Mouse (Mus musculus) midbrain, embryonic 15.5 days (tissue): ENCODE measurements around the gene Arhgap6. TPM values are rescaled to one million over a fixed set of nuclear protein-coding genes. Genes with fewer than 3 reads are reported as not detected.

Experiments used
- ATAC-seq: fragments of 200-750 bp; cut with Nextera tagmentation; replicated peaks from 2 replicates; pipeline ENCODE4 v1.8.0; 2017; ENCODE audit warnings: moderate TSS enrichment
- H3K27ac ChIP-seq: fragments of 300-500 bp; sonication (generic); 2 replicates; pipeline ENCODE4 v1.5.1; 2015; ENCODE audit warnings: mild to moderate bottlenecking, inconsistent platforms
- H3K27me3 ChIP-seq: fragments of 300-500 bp; sonication (generic); replicated peaks from 2 replicates; pipeline ENCODE4 v1.6.1; 2015; ENCODE audit warnings: inconsistent platforms
- H3K36me3 ChIP-seq: fragments of 300-500 bp; sonication (generic); replicated peaks from 2 replicates; pipeline ENCODE4 v1.6.1; 2015; ENCODE audit warnings: inconsistent platforms
- H3K4me1 ChIP-seq: fragments of 300-500 bp; sonication (generic); 2 replicates; pipeline ENCODE4 v1.6.1; 2015; ENCODE audit warnings: inconsistent platforms
- H3K4me2 ChIP-seq: fragments of 300-500 bp; sonication (generic); 2 replicates; pipeline ENCODE4 v1.6.1; 2015; ENCODE audit warnings: inconsistent platforms, mild to moderate bottlenecking, moderate library complexity
- H3K4me3 ChIP-seq: fragments of 300-500 bp; sonication (generic); 2 replicates; pipeline ENCODE4 v1.5.1; 2015; ENCODE audit warnings: mild to moderate bottlenecking, inconsistent platforms
- H3K9ac ChIP-seq: fragments of 300-500 bp; sonication (generic); 2 replicates; pipeline ENCODE4 v1.6.1; 2015; ENCODE audit warnings: mild to moderate bottlenecking, inconsistent platforms
- H3K9me3 ChIP-seq: fragments of 300-500 bp; sonication (generic); 2 replicates; pipeline ENCODE4 v1.6.1; 2016; ENCODE audit warnings: inconsistent platforms
- WGBS: fragments of 180-500 bp; shearing (Covaris S2); methylation state at CpG from one replicate; pipeline ENCODE4 v1.1.7; 2015; ENCODE audit warnings: mixed read lengths; 5-methylcytosine and 5-hydroxymethylcytosine counted together
- polyA plus RNA-seq: library from polyadenylated mRNA; unstranded; fragments of >200 nt; fragmentation: Nextera tagmentation; extraction: Ambion mirVana; gene quantifications from 2 replicates; pipeline ENCODE4 v1.2.1, GENCODE M21; 2015

Gene Arhgap6
- polyA plus RNA-seq, 1 experiment from 2014 or later = 0.98 TPM

GRCm38 (mm10) chrX:169153805-169154204, 358.9 kb downstream of the Arhgap6 start:
- Histone ChIP-seq H3K36me3 (no peaks in the 10 kb centered on the region), H3K4me1 (no peaks in the 10 kb centered on the region), H3K27me3 (no peaks in the 10 kb centered on the region; the same call in 1 of the 2 replicates), H3K4me3 (no peak overlapping the region), H3K9ac (no peak overlapping the region), H3K27ac (no peak overlapping the region), H3K9me3 (no peaks in the 10 kb centered on the region), H3K4me2 (no peak overlapping the region)
- no peak for ATAC-seq

GRCm38 (mm10) chrX:169158385-169158784, 363.5 kb downstream of the Arhgap6 start:
- no peaks in the 10 kb centered on the region for H3K4me1 ChIP-seq
- H3K4me2 ChIP-seq = no peak overlapping the region
- no peak overlapping the region for H3K27ac ChIP-seq
- H3K4me3 ChIP-seq = no peak overlapping the region
- no peak for ATAC-seq
- 81% methylated on average over 6 of the region's 6 CpGs for WGBS
- H3K9me3 ChIP-seq = no peaks in the 10 kb centered on the region
- H3K36me3 ChIP-seq = no peaks in the 10 kb centered on the region
- H3K27me3 ChIP-seq = no peaks in the 10 kb centered on the region
- H3K9ac ChIP-seq = no peak overlapping the region

GRCm38 (mm10) chrX:169170981-169171380, 376.1 kb downstream of the Arhgap6 start:
- 79% methylated on average over 2 of the region's 2 CpGs for WGBS
- Histone ChIP-seq H3K9ac (no peak overlapping the region), H3K4me1 (no peaks in the 10 kb centered on the region), H3K4me3 (no peak overlapping the region), H3K27ac (no peak overlapping the region), H3K27me3 (no peaks in the 10 kb centered on the region), H3K9me3 (no peaks in the 10 kb centered on the region), H3K36me3 (no peaks in the 10 kb centered on the region), H3K4me2 (no peak overlapping the region)
- no peak for ATAC-seq

GRCm38 (mm10) chrX:169173796-169174195, 378.9 kb downstream of the Arhgap6 start:
- WGBS = 85% methylated on average over 1 of the region's 1 CpGs
- Histone ChIP-seq H3K4me1 (no peaks in the 10 kb centered on the region), H3K9ac (no peak overlapping the region), H3K9me3 (no peaks in the 10 kb centered on the region), H3K27me3 (no peaks in the 10 kb centered on the region), H3K36me3 (no peaks in the 10 kb centered on the region), H3K4me3 (no peak overlapping the region), H3K27ac (no peak overlapping the region), H3K4me2 (no peak overlapping the region)
- no peak for ATAC-seq

- 52% methylated on average over 2 of the region's 2 CpGs for WGBS
- H3K4me3 ChIP-seq = no peak overlapping the region
- H3K4me1 ChIP-seq = no peaks in the 10 kb centered on the region
- no peaks in the 10 kb centered on the region for H3K36me3 ChIP-seq
- H3K9ac ChIP-seq = no peak overlapping the region
- H3K4me2 ChIP-seq = no peak overlapping the region
- H3K27ac ChIP-seq = no peak overlapping the region
- no peaks in the 10 kb centered on the region for H3K9me3 ChIP-seq
- ATAC-seq = no peak
- H3K27me3 ChIP-seq = 0 out of 2 replicates have a peak, but pooled peaks cover 2% of the 10 kb centered on the region
These were observed 383.7 kb downstream of the Arhgap6 start for GRCm38 (mm10) chrX:169178634-169179033.

- no peak within 1 kb of the TSS for H3K9ac ChIP-seq
- 0 out of 2 replicates have a peak, but pooled peaks cover 2% of the 10 kb centered on the region for H3K27me3 ChIP-seq
- H3K4me3 ChIP-seq = no peak within 1 kb of the TSS
- 87% methylated on average over 5 of the region's 5 CpGs for WGBS
- no peak for ATAC-seq
- no peak within 1 kb of the TSS for H3K4me2 ChIP-seq
- no peaks in the 10 kb centered on the region for H3K4me1 ChIP-seq
- H3K9me3 ChIP-seq = no peaks in the 10 kb centered on the region
- no peaks in the 10 kb centered on the region for H3K36me3 ChIP-seq
- no peak within 1 kb of the TSS for H3K27ac ChIP-seq
These were observed 392.2 kb downstream of the Arhgap6 start, which contains the start of gene Amelx for GRCm38 (mm10) chrX:169187100-169187499. TSS of gene Amelx (minus strand) at chrX:169187200.

GRCm38 (mm10) chrX:169210019-169210418, 415.1 kb downstream of the Arhgap6 start:
- Histone ChIP-seq H3K4me1 (no peaks in the 10 kb centered on the region), H3K27ac (no peak overlapping the region), H3K36me3 (no peaks in the 10 kb centered on the region), H3K9ac (no peak overlapping the region), H3K9me3 (no peaks in the 10 kb centered on the region), H3K4me3 (no peak overlapping the region), H3K27me3 (peaks cover 6% of the 10 kb centered on the region; the same call in 1 of the 2 replicates), H3K4me2 (no peak overlapping the region)
- 71% methylated on average over 3 of the region's 3 CpGs for WGBS
- ATAC-seq = no peak

GRCm38 (mm10) chrX:169220064-169220463, 425.2 kb downstream of the Arhgap6 start:
- no peak overlapping the region for H3K9ac ChIP-seq
- H3K9me3 ChIP-seq = no peaks in the 10 kb centered on the region
- no peak overlapping the region for H3K4me2 ChIP-seq
- no peak for ATAC-seq
- H3K27me3 ChIP-seq = no peaks in the 10 kb centered on the region
- H3K27ac ChIP-seq = no peak overlapping the region
- H3K4me1 ChIP-seq = no peaks in the 10 kb centered on the region
- no peak overlapping the region for H3K4me3 ChIP-seq
- no peaks in the 10 kb centered on the region for H3K36me3 ChIP-seq
- WGBS = 85% methylated on average over 8 of the region's 8 CpGs

GRCm38 (mm10) chrX:169222357-169223062, 427.6 kb downstream of the Arhgap6 start:
- no peak overlapping the region for H3K4me2 ChIP-seq
- H3K9ac ChIP-seq = no peak overlapping the region
- no peak overlapping the region for H3K4me3 ChIP-seq
- no peak for ATAC-seq
- H3K27me3 ChIP-seq = no peaks in the 10 kb centered on the region
- 76% methylated on average over 3 of the region's 3 CpGs for WGBS
- no peaks in the 10 kb centered on the region for H3K4me1 ChIP-seq
- H3K27ac ChIP-seq = no peak overlapping the region
- H3K36me3 ChIP-seq = no peaks in the 10 kb centered on the region
- no peaks in the 10 kb centered on the region for H3K9me3 ChIP-seq

- Histone ChIP-seq H3K4me2 (no peak overlapping the region), H3K36me3 (no peaks in the 10 kb centered on the region), H3K27ac (no peak overlapping the region), H3K9me3 (no peaks in the 10 kb centered on the region), H3K4me3 (no peak overlapping the region), H3K27me3 (no peaks in the 10 kb centered on the region), H3K9ac (no peak overlapping the region), H3K4me1 (no peaks in the 10 kb centered on the region)
- 80% methylated on average over 1 of the region's 1 CpGs for WGBS
- ATAC-seq = no peak
These were observed 461.0 kb downstream of the Arhgap6 start for GRCm38 (mm10) chrX:169255915-169256314.

- Histone ChIP-seq H3K4me1 (no peaks in the 10 kb centered on the region), H3K27me3 (no peaks in the 10 kb centered on the region; the same call in 1 of the 2 replicates), H3K27ac (no peak overlapping the region), H3K9ac (no peak overlapping the region), H3K9me3 (no peaks in the 10 kb centered on the region), H3K36me3 (no peaks in the 10 kb centered on the region), H3K4me2 (no peak overlapping the region), H3K4me3 (no peak overlapping the region)
- no peak for ATAC-seq
These were observed 461.8 kb downstream of the Arhgap6 start for GRCm38 (mm10) chrX:169256741-169257140.

GRCm38 (mm10) chrX:169261034-169261433, 466.1 kb downstream of the Arhgap6 start:
- no peak for ATAC-seq
- no peaks in the 10 kb centered on the region for H3K36me3 ChIP-seq
- H3K27me3 ChIP-seq = no peaks in the 10 kb centered on the region; the same call in 1 of the 2 replicates
- no peaks in the 10 kb centered on the region for H3K9me3 ChIP-seq
- no peak overlapping the region for H3K27ac ChIP-seq
- H3K4me3 ChIP-seq = no peak overlapping the region
- no peaks in the 10 kb centered on the region for H3K4me1 ChIP-seq
- no peak overlapping the region for H3K4me2 ChIP-seq
- 77% methylated on average over 3 of the region's 3 CpGs for WGBS
- no peak overlapping the region for H3K9ac ChIP-seq

GRCm38 (mm10) chrX:169262212-169262611, 467.3 kb downstream of the Arhgap6 start:
- Histone ChIP-seq H3K27ac (no peak overlapping the region), H3K4me3 (no peak overlapping the region), H3K9me3 (no peaks in the 10 kb centered on the region), H3K4me2 (no peak overlapping the region), H3K27me3 (no peaks in the 10 kb centered on the region; the same call in 1 of the 2 replicates), H3K4me1 (no peaks in the 10 kb centered on the region), H3K9ac (no peak overlapping the region), H3K36me3 (no peaks in the 10 kb centered on the region)
- 81% methylated on average over 2 of the region's 2 CpGs for WGBS
- no peak for ATAC-seq
